Mouse (Mus musculus) forebrain, embryonic 14.5 days (tissue): ENCODE results near the gene Gm21188. TPM values are rescaled to one million over a fixed set of nuclear protein-coding genes. Genes with fewer than 3 reads are reported as not detected.
"Not testable (repeated sequence)": the region's sequence is repeated elsewhere in the genome, so short reads cannot be mapped to it uniquely, and the experiment has no call there.

Experiments
- ATAC-seq: fragments of 200-750 bp; cut with Nextera tagmentation; 2 replicates; pipeline ENCODE4 v1.8.0; 2017; ENCODE audit warnings: mild to moderate bottlenecking, moderate library complexity
- DNase-seq: peaks from one replicate; pipeline ENCODE4 v3.0.0-alpha.2; 2015; ENCODE audit warnings: low spot score
- H3K27ac ChIP-seq: fragments of 300-500 bp; sonication (generic); 2 replicates; pipeline ENCODE4 v1.5.1; 2014; ENCODE audit warnings: low read depth, mild to moderate bottlenecking, control low read depth, low read length, moderate library complexity
- H3K27me3 ChIP-seq: fragments of 300-500 bp; sonication (generic); replicated peaks from 2 replicates; pipeline ENCODE4 v1.6.1; 2014; ENCODE audit warnings: low read length, control low read depth, mixed read lengths; ENCODE audit not compliant: control insufficient read depth, insufficient read depth
- H3K36me3 ChIP-seq: fragments of 300-500 bp; sonication (generic); 2 replicates; pipeline ENCODE4 v1.6.1; 2014; ENCODE audit warnings: low read length, control low read depth; ENCODE audit not compliant: control insufficient read depth, insufficient read depth
- H3K4me1 ChIP-seq: fragments of 300-500 bp; sonication (generic); 2 replicates; pipeline ENCODE4 v1.6.1; 2014; ENCODE audit warnings: antibody characterized with exemption, low read length, control low read depth; ENCODE audit not compliant: control insufficient read depth, insufficient read depth
- H3K4me2 ChIP-seq: fragments of 300-500 bp; sonication (generic); 2 replicates; pipeline ENCODE4 v1.6.1; 2014; ENCODE audit warnings: mild to moderate bottlenecking, control low read depth, low read length
- H3K4me3 ChIP-seq: fragments of 300-500 bp; sonication (generic); 2 replicates; pipeline ENCODE4 v1.5.1; 2014; ENCODE audit warnings: low read depth, low read length, control low read depth
- H3K9ac ChIP-seq: fragments of 300-500 bp; sonication (generic); 2 replicates; pipeline ENCODE4 v1.6.1; 2014; ENCODE audit warnings: mild to moderate bottlenecking, low read length, control low read depth, moderate library complexity
- H3K9me3 ChIP-seq: fragments of 300-500 bp; sonication (generic); replicated peaks from 2 replicates; pipeline ENCODE4 v1.6.1; 2016; ENCODE audit warnings: low read length, control low read depth, mixed read lengths; ENCODE audit not compliant: control insufficient read depth
- WGBS: fragments of 180-500 bp; shearing (Covaris S2); extraction: QIAGEN DNeasy Blood & Tissue Kit; methylation state at CpG from one replicate; pipeline ENCODE4 v1.1.7; 2014; 5-methylcytosine and 5-hydroxymethylcytosine counted together
- polyA plus RNA-seq: library from polyadenylated mRNA; unstranded; fragments of >200 nt; fragmentation: Nextera tagmentation; extraction: Ambion mirVana; gene quantifications from 2 replicates; pipeline ENCODE4 v1.2.1, GENCODE M21; 2014

The Gm21188 gene
- not detected in 2 replicates for polyA plus RNA-seq

GRCm38 (mm10) chr13:120052085-120052484, at the start of gene Gm21188:
Gene Gm21188, minus strand, starts transcription at chr13:120052194.
- H3K4me1 ChIP-seq, ATAC-seq, H3K4me2 ChIP-seq, DNase-seq, H3K4me3 ChIP-seq, H3K36me3 ChIP-seq, H3K27ac ChIP-seq, H3K27me3 ChIP-seq, H3K9ac ChIP-seq, H3K9me3 ChIP-seq: not testable (repeated sequence)

- ATAC-seq, H3K27ac ChIP-seq, H3K4me1 ChIP-seq, H3K9ac ChIP-seq, H3K9me3 ChIP-seq, DNase-seq, H3K4me2 ChIP-seq, H3K36me3 ChIP-seq, H3K4me3 ChIP-seq, H3K27me3 ChIP-seq: not testable (repeated sequence)
- no CpG with 5 or more reads among the region's 5 CpGs for WGBS
These were observed 47.3 kb upstream of the Gm21188 start for GRCm38 (mm10) chr13:120099327-120099726.

GRCm38 (mm10) chr13:120096938-120097256, 44.9 kb upstream of the Gm21188 start:
- not testable (repeated sequence) for H3K27me3 ChIP-seq, H3K4me2 ChIP-seq, DNase-seq, H3K4me3 ChIP-seq, H3K4me1 ChIP-seq, H3K9ac ChIP-seq, H3K36me3 ChIP-seq, H3K9me3 ChIP-seq, H3K27ac ChIP-seq
- 0% methylated on average over 5 of the region's 13 CpGs for WGBS
- peak; percentile 18; the same call in 1 of the 2 replicates for ATAC-seq

GRCm38 (mm10) chr13:120096241-120096937, 44.4 kb upstream of the Gm21188 start:
- H3K4me3 ChIP-seq, H3K9ac ChIP-seq, H3K36me3 ChIP-seq, H3K27ac ChIP-seq, H3K27me3 ChIP-seq, H3K9me3 ChIP-seq, H3K4me1 ChIP-seq: not testable (repeated sequence)
- H3K4me2 ChIP-seq: peak overlapping the region; percentile 23; the same call in 1 of the 2 replicates
- DNase-seq (peak; percentile 1), ATAC-seq (peak; percentile 78)
- 0% methylated on average over 23 of the region's 38 CpGs for WGBS

- WGBS: no CpG with 5 or more reads among the region's 13 CpGs
- not testable (repeated sequence) for H3K4me1 ChIP-seq, H3K27ac ChIP-seq, H3K4me3 ChIP-seq, H3K27me3 ChIP-seq, H3K9ac ChIP-seq, H3K36me3 ChIP-seq, DNase-seq, H3K9me3 ChIP-seq, H3K4me2 ChIP-seq, ATAC-seq
These were observed 41.0 kb upstream of the Gm21188 start for GRCm38 (mm10) chr13:120092950-120093349.

GRCm38 (mm10) chr13:120079644-120080043, 27.6 kb upstream of the Gm21188 start:
- H3K4me2 ChIP-seq, DNase-seq, H3K4me1 ChIP-seq, ATAC-seq, H3K27me3 ChIP-seq, H3K36me3 ChIP-seq, H3K27ac ChIP-seq, H3K9ac ChIP-seq, H3K9me3 ChIP-seq, H3K4me3 ChIP-seq: not testable (repeated sequence)
- no CpG with 5 or more reads among the region's 1 CpGs for WGBS

GRCm38 (mm10) chr13:120070878-120071277, 18.9 kb upstream of the Gm21188 start:
- H3K27me3 ChIP-seq, H3K4me1 ChIP-seq, H3K4me3 ChIP-seq, H3K9me3 ChIP-seq, H3K36me3 ChIP-seq, H3K27ac ChIP-seq, DNase-seq, H3K4me2 ChIP-seq, H3K9ac ChIP-seq: not testable (repeated sequence)
- WGBS: no CpG with 5 or more reads among the region's 13 CpGs
- ATAC-seq: 0 out of 2 replicates have a peak, but pooled peaks have one; percentile 23

- not testable (repeated sequence) for DNase-seq, H3K27ac ChIP-seq, H3K9ac ChIP-seq, H3K36me3 ChIP-seq, H3K27me3 ChIP-seq, H3K4me1 ChIP-seq, ATAC-seq, H3K9me3 ChIP-seq, H3K4me2 ChIP-seq, H3K4me3 ChIP-seq
- no CpG with 5 or more reads among the region's 12 CpGs for WGBS
These were observed 18.1 kb upstream of the Gm21188 start for GRCm38 (mm10) chr13:120070012-120070598.

- not testable (repeated sequence) for H3K4me1 ChIP-seq, H3K4me2 ChIP-seq, H3K36me3 ChIP-seq, H3K27me3 ChIP-seq, H3K9ac ChIP-seq, H3K27ac ChIP-seq, H3K4me3 ChIP-seq, DNase-seq, H3K9me3 ChIP-seq
- WGBS: no CpG with 5 or more reads among the region's 22 CpGs
- ATAC-seq: peak; percentile 87
These were observed 11.6 kb upstream of the Gm21188 start for GRCm38 (mm10) chr13:120063439-120064089.
